Mouse (Mus musculus) MEL-GATA-1-ER (cell line): ENCODE measurements around the gene Prn.

ENCODE experiments used
- DNase-seq: peaks from one replicate; pipeline ENCODE4 v3.0.0-alpha.2; 2012; ENCODE audit warnings: low read depth; ENCODE audit errors: extremely low read depth

Prn gene

DNA sequence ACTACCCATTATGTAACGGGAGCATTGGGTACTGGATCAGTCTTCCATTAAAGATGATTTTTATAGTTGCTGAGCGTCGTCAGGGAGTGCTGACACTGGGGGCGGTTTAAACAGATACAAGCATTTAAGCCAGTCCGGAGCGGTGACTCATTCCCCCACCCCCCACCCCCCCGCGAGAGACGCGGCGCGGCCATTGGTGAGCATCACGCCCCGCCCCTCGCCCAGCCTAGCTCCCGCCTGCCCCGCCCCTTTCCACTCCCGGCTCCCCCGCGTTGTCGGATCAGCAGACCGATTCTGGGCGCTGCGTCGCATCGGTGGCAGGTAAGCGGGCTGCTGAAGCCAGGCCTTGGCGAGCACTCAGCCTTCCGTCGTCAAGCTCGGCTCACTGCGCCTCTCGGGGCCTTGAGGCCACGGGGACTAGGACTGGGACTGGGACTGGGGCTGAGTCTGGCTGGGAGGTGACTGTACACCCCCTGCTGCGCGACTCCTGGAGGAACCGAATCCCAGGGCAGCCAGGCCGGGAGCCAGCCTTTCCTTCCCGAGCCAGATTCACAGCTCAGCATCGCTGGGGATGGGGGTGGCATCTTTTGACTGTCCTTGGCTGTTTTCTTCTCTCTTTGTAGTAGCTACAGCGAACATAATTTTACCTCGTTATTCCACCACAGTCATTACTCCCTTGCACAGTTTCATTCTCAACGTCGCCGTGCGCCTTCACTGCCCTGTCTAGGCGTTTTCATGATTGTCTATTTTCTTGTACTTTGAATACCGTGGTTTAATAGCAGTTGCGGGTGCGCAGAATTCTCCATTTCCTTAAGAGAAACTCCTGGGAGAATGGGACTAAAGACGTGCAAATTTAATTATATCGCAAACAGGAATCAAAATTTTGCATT lies at the start of gene Prn, which contains the start of gene Prnp:
Gene Prn (plus strand): TSS at position 275 of the 890 bp plus-strand sequence.
Gene Prnp (plus strand): TSS at position 246 of the 890 bp plus-strand sequence.
- DNase-seq, result peak; percentile 78

DNA sequence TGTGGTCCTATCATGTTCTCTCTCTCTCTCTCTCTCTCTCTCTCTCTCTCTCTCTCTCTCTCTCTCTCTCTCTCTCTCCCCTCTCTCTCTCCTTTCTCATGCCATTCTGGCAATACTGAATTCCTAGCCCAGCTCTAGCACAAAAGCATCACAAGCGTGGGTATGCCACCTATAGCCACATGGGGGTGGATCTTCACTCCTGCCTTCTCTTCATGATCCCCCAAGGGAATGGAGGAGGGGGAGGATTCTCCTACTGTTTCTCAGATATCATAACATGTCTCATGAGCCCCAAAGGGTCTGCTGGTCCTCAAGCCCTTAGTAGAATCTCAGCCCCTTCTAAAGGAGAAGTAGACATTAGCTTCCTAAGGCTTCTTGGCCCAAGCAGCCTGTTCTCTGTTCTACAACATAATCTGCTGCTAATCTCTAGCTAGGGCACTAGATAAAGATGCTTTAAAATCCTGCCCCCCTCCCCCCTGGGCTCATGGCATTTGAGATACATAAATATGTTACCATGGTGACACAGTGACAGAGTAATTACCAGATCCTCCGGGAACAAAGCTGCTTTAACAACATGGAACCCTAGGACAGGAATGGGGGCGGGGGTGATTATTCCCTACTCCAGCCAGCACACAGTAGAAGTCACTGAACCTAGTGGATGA lies 47.0 kb upstream of the Prn start:
- no peak for DNase-seq

DNA sequence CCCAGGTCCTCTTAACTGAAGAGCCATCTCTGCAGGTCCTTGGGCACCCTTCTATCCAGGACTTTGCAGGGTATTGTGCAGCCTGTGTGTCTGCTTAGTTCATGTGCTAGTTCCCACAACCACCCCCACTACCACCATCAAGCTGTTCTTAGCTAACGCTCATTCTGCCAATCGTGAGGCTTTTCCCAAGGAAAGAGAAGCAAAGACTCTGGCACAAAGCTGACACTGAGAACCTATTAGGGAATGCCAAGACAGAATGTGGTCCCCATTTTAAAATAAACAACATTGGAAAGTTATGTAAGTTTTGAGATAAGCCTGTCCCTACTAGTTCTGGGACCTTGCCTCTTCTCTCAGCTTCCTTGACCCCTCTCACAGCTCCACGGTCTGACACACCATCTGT lies 46.3 kb upstream of the Prn start:
- DNase-seq, result no peak

DNA sequence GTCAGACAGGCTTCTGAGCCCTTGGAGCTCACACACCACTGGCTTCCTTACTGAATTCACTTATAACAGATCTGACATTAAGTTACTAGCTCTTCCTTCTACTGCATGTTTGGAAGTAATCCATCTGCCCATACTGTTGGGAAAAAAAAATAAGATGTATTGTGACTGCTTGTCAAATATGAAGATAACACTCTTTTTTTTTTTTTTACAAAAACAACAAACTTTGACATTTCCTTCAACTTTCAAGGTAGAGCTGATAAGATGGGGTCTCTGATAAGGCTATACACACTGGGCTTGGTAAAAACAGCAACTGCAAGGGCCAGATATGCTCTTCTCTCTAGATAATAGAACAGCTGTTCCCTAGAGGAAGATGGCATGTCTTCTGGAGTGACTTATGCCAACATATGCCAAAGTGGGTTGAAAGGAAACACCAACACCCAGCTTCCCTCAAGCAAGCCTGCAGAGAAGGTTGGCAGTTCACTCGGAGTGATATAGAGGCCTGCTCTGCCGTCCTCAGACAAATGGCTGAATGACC lies 45.4 kb upstream of the Prn start:
- DNase-seq, result no peak

DNA sequence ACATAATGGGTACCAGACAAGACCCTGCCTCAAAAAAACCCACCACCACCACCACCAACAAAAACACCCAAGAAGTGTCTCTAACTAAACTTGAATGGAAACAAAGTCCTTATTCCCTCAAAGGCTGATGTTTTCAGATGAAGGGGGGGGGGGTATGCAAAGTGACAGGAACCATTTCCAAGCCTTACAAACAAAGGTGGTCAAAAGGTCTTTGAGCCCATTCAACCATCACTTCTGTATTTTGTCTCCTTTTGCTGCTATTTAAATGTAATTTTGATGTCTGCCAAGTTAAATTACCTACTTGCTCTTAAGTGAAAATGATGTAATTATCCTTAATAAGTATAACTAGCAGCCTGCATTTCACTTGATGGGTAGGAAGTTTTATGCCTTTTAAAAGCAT lies 43.1 kb upstream of the Prn start:
- no peak for DNase-seq

DNA sequence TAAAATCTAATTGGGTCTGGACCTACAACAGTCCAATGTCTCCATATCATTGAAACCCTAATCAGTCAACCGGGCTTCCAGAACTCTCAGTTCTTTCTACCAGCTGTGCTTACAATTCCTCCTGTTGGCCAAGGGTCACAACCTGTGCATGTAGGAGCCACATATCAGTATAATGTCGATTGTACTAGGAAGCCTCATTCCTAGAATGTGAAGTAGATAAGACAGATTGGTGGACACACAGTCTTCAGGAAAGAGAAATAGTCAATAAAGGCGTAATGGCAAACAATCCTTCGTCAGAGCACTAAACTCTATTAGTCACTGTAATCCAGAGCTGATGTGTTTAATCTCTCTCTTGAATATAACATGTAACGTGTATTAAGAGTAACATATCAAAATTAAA lies 40.8 kb upstream of the Prn start:
- no peak for DNase-seq

DNA sequence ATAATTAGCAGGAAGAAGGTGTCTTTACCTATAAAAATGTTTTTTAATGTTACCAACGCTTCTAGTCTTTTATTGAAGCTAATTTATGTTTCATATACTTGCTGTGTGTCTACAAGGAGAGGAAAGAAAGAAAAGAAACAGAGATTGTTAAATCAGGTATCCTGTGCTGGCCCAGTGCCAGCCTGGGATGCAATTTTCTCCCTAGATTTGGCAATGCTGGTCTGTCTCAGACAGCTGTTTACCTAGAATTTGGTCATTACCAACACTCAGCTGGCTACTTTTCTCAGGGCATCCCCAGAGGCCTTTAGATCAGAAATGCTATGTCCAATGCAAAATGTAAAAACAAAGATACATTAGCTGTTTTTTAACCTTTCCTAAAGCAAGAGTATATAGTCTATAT lies 36.4 kb upstream of the Prn start:
- no peak for DNase-seq

DNA sequence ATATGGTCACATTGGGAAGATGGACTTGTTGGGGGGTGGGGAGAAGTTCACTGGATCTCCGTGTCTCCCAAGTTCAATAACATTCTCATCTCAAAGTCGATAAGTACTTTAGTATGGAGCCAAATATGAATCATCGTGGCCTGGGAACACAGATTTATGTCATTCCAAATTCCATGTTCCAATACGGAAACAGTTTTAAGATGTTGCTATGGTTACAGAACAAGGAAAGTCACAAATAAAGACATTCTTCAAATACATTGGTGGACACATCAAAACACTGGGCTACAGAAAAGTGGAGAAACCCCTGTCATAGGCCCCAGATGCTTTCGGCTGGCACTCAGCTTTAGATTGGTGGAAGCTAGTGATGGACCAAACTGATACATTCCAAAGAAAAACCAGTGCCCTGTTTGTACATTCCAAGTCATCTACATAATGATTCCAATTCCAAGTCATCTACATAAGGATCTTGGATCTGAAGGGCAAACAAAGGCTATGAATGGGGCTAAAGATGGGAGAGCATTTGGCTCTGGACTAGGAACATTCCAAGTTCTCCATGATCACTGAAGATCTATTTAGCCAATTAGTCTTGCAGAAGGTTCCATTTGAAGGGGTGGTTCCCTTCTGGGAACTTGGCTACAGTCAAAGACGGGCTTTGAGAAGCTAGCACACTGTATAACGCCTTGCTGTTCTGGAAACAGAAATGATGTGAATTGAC lies 33.0 kb upstream of the Prn start:
- DNase-seq, result no peak

DNA sequence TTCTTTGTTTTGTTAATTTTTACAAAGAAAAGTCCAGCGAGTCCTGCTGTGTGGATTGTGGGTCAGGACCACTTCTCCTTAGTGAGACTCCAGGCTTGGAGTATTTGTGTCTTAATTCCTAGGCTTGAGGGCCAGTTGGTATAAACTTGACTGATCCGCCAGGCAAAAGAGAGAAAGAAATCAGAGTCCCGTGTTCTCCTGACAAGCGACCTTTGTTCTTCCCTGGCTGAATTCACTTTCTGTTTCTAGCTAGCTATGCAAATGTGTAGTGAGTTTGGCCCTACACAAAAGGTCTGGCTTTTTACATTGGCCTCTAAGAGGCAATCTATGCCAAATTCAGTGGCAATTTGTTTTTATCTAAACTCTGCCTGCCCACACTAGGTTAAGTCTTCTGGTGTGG lies 28.0 kb upstream of the Prn start:
- no peak for DNase-seq

DNA sequence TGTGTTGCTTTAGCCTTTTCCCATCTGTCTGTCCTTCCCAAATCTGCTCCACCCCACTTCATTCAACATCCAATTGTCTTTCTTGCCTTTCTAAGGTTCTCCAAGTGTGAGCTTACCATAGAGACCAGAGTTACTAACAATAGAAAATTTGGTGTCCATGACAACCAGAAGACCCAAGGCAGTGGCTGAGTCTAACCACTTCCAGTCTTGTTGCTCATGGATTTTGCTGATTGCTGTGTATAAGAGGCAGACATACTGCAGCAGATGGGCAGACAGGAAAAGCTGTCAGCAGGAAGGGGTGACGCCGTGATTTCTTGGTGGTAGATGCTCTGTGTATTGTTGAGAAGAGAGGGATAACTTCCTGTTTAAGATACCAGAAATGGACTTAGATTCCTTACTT lies 26.6 kb upstream of the Prn start:
- no peak for DNase-seq

DNA sequence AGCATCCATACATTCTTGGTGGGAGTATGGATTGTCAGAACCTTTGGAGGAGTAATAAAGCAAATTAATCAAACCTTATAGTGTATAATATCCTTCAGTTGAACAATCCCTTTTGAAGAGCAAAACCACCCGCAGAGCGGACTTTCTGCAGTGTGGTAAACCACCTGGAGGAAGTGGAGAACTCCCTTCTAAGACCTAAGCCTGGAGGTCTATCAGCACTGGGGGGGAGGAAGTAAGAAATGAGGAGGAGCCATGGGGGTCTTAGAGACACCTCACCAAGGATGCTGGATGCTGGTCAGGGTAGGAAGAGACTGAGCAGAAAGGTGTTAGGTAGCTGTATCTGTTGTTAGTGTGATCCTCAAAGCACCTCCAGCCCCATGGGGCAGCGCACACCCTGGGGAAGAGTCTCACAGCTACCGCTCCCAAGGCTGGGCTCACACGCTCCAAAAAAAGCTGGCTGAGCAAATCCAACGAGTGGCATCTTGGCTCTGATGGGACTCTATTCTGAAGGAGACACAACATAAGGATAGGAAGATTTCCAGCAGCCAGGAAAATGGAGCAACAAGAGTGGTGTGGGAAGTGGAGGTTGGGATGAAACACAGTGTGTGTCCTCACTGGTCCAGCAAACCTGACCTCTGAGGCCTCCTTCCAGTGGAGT lies 23.1 kb upstream of the Prn start:
- DNase-seq, result no peak

DNA sequence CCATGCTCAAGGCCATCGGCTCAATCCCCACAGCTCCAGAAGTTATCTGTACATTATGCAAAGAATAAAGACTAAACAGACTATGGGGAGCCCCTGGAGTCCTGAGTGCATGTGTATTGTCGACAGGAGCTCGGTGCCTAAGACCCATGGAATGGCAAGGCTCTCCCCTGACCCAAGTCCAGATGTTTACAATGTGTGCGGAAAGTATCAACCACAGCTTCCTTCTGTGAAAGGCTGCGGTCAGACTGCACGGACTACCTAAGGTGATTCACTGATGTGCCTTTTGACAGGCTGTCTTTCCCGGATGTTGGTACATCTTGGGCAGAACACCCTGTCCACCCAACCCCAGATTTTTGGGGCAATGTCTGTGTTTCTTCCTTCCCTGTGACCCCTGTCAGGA lies 21.5 kb upstream of the Prn start:
- DNase-seq, result no peak

DNA sequence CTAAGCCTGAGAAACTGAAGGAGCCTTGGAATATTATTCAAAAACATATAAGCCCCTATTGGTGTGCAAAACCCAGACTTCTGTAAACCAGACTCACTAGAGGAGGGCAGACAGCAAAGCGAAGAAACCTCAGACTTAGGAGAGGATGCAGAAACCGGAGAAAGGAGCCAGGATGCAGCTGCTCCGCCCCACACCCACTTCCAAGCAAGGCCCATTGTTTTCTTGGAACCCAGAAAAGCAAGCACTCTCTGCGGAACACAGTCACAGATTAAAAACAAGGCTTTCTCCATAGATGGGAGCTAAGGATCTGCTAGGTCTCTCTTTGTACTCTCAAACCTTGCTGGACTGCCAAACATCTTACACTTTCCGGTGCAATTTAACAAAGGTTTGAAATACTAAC lies 17.2 kb upstream of the Prn start:
- no peak for DNase-seq

DNA sequence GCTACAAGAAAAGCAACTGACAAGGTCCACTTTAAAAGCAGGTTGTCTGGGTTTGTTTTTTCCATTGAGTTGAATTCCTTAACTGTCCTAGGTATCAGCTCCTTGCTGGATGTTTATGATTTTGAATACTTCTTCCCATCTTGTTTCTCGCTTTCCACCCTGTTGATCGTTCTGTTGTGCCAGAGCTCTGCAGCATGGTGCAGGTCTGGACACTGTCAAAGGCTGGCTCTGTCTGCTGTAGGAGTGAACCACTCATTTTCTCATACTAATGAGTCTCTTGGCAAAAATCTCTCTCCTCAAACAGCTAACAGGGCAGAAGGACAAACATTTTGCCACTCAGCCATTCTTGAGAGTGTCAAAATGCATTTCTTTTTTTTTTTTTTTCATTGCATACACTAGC lies 14.7 kb upstream of the Prn start:
- no peak for DNase-seq

DNA sequence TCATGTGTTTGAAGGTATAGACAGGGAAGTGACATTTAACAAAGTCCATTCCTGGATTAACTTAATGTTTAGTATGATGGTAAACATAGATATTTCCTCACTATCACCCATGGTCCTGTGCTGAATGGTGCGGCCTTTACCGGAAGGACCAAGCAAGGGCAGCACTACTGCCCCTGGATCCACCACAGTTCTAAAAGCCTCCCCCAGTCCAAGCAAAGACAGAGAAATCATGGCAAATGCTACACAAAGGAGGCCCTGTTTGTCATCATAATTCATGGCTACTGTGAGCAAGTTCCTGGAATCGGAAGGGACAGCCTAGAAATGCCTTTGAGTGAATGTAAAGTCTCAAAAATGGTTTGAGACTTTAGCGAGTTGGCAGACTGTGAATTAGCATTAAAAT lies 13.7 kb upstream of the Prn start:
- no peak for DNase-seq

DNA sequence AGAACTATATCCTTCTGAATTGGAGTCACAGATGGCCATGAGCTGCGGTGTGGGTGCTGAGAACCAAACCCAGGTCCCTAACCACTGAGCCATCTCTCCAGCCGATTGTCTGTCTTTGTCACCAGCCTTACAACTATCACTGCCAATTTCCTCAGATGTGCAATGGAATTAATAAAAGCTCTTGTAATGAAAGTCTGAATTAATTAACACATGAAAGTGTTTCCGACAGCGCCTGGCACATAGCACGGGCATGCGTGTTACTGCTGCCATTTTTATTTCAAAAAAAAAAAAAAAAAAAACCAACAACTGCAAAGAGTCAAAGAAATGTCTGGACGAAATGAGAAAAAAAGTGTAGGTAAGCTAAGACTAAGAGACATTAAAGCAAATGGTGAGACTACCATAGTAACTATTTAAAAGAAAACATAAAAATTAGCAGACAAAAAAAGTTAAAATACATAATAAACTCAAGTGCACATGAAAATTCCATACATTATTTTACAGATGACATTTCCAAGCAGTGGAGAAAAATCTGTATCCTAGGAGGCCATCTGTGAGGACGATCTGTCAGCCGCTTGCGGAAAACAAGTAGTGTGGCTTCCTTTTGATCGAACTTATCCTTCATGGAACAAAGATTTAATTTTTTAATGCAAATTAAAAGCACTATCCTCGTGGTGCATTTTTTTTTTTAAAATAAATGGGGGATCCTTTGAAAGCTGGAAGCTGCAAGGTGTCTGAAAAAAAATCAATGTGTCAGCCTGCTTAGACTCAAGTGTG lies 12.2 kb upstream of the Prn start:
- DNase-seq, result no peak

DNA sequence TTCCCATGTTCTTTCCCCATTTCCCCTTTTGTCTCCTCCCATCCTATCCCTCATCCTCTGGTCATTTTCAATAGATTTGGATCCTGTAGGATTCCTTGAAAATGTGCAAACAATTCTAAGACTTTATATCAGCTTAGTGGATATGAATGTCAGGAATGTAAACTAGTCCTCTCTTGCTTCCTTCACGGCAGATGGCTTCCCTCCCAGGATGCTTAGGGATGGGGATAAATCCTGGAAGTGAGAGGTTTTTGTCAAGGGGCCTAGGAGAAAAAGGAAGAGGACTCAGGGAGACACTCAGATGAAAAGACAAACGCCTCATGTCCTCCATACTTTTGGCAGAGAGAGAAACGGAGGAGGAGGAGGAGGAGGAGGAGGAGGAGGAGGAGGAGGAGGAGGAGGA lies 7.3 kb upstream of the Prn start:
- DNase-seq, result no peak

DNA sequence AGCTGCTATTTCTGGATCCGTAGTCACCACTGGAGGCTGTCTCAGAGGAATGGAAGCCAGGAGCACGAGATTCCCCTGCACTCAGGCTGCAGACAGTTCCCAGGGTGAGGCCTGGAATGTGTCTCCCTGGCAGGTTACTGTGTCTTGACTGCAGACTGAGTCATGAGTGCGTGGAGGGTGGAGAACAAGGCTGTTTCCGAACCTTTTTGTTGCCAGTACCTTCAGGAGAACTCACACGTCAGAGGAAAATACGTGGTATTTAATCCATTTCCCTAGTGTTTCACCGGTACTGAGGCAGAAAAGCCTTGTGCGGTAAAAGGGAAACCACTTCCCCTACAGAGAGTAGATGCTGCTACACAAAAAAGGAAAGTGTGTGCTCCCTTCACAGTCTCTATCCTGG lies 6.9 kb upstream of the Prn start:
- no peak for DNase-seq

DNA sequence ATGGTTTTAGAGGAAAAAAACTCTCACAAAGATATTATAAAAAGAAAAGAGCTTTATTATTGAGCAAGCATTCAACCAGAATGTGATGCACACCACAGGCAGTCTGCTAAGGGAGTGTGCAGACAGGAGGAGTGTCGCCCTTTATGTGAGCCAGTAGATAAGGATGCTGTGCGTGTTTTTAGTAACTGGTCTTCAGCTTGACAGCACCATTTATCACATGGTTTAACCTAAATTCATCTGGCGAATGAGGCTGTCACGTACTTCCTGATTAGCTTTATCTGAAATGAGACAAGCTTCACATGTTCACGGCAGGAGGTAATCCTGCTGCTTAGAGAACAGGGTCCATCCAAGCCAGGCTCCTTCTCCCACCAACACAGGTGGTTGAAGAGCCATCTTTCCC lies 4.7 kb upstream of the Prn start:
- DNase-seq, result peak; percentile 96

DNA sequence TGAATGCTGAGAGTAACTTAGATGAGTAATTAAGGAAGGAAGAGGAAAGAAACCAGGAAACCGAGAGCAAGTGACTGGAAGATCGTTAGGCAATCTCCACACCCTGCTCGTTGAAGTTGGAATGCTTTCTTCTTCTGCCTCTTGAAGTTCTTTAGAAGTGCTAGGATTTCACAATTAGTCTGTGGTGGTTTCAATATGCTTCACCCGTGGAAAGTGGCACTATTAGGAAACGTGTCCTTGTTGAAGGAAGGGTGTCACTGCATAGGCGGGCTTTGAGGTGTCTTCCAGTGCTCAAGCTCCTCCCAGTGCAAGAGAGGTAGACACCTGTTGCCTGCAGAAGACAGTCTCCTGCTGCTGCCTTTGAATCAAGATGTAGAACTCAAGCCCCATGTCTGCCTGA lies 4.0 kb upstream of the Prn start:
- no peak for DNase-seq

DNA sequence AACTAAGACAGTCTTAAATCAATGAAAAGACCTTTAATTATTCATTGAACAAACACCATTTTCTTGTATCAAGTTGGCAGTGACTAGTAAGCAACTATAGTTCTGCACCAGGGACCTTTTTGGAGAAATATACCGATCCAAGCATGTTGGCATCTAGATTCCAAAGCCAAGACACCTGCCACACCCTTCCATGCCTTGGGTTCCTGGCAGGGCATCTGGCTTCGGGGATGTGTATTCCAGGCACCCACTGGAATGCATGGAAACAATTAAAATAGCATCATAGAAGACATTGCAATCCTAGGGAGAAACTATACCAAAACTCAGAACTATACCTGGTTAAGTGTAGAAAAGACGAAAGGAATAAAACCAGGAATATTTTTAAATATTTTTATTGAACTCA lies 3.5 kb upstream of the Prn start:
- no peak for DNase-seq
